Mouse (Mus musculus): ENCODE results near the gene Hace1.

GRCm38 (mm10) chr10:45542726-45543125 lies 34.9 kb upstream of the Hace1 start:
- TF ChIP-seq GATA1 (IDR thresholded peaks at IDR 0.05; ENCODE audit: low read length) = no peak
- TF ChIP-seq TAL1 (IDR thresholded peaks at IDR 0.05; ENCODE audit: low read length) = no peak

All from erythroblast, embryonic 14.5 days (primary cell).